Comparison of ENCODE assay signal across 14 mouse cellular contexts in the genomic region with DNA sequence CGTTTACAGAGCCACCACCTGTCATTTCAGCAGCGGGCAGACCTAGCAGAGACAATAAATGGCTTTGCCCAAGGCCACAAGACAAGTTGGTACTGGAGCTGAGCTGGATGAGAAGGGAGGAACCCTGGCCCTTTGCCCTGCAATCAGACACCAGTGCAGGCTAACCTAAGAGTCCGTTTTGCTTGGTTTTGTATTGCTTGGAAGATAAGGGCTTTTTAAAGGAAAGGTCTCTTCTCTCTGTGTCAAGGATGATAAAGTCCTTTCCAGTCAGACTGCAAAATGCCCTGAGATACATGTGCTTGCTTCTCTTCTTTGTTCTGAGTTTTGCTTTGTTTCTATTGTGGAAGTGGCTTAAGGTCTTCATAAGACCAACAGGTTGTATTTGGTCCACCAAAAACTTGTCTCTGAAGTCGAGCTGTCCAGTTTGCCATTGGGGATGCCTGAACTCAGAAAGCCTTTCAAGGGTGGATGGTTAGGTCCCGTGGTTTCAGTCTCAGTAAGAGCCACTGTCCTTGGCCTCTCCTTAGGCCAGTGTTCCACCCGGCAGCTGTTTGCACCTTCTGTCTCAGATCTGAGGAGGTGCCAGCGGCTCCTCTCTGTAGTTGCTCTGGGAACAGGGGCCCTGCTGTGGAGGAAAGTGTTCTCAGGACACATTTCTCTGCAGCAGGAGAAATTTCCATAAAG.
DNase-seq lines count a peak whose midpoint lies in the region; ATAC-seq and TF ChIP-seq lines count a peak whose summit lies in the region.
"Had no signal": no experiment of that assay in that cellular context is flagged by ENCODE, and none has a peak within 500 bp of the region (broad histone marks: within the 10 kb centered on the region; RNA-seq: fewer than 3 reads in every experiment).

No protein-coding gene starts in this region.

- H3K4me3 ChIP-seq in kidney, postnatal 0 days (replicated peaks; ENCODE audit: low read depth, low read length): no peak overlapping the region
- H3K4me3 ChIP-seq in liver, postnatal 0 days (ENCODE audit: low read depth, low read length): no peak overlapping the region
- no peak overlapping the region for H3K4me3 ChIP-seq in forebrain, embryonic 16.5 days (replicated peaks; ENCODE audit: low read length)
- H3K4me3 ChIP-seq in midbrain, embryonic 14.5 days (replicated peaks; ENCODE audit: low read depth, low read length): no peak overlapping the region
- H3K4me3 ChIP-seq: erythroblast, embryonic 14.5 days; stomach, embryonic 15.5 days had no signal

- H3K4me1 ChIP-seq in kidney, postnatal 0 days (replicated peaks; ENCODE audit: insufficient read depth, low read length): no peaks in the 10 kb centered on the region
- H3K4me1 ChIP-seq in liver, postnatal 0 days (ENCODE audit: insufficient read depth): no peaks in the 10 kb centered on the region
- no peaks in the 10 kb centered on the region for H3K4me1 ChIP-seq in forebrain, embryonic 16.5 days (replicated peaks; ENCODE audit: control insufficient read depth, insufficient read depth, low read length)
- no peaks in the 10 kb centered on the region for H3K4me1 ChIP-seq in midbrain, embryonic 14.5 days (ENCODE audit: control insufficient read depth, insufficient read depth, low read length)
- H3K4me1 ChIP-seq: stomach, embryonic 15.5 days had no signal

- TF ChIP-seq EP300 in liver, postnatal 0 days (IDR thresholded peaks at IDR 0.05; ENCODE audit: low read depth): peak; percentile 77

- WGBS in kidney, postnatal 0 days: 25% methylated on average over 7 of the region's 7 CpGs
- WGBS in liver, postnatal 0 days (ENCODE audit: insufficient replicate concordance): 39% methylated on average over 7 of the region's 7 CpGs
- 66% methylated on average over 7 of the region's 7 CpGs for WGBS in forebrain, embryonic 16.5 days
- WGBS in midbrain, embryonic 14.5 days: 81% methylated on average over 7 of the region's 7 CpGs

- H3K9me3 ChIP-seq in kidney, postnatal 0 days (replicated peaks; ENCODE audit: low read length): no peaks in the 10 kb centered on the region
- no peaks in the 10 kb centered on the region for H3K9me3 ChIP-seq in liver, postnatal 0 days (ENCODE audit: low read length)
- 0 out of 2 replicates have a peak, but pooled peaks cover 2% of the 10 kb centered on the region for H3K9me3 ChIP-seq in forebrain, embryonic 16.5 days (ENCODE audit: control insufficient read depth, low read length)
- no peaks in the 10 kb centered on the region for H3K9me3 ChIP-seq in midbrain, embryonic 14.5 days (ENCODE audit: control insufficient read depth, low read length)
- H3K9me3 ChIP-seq: stomach, embryonic 15.5 days had no signal

- no peak overlapping the region for H3K9ac ChIP-seq in kidney, postnatal 0 days (ENCODE audit: low read depth, low read length)
- no peak overlapping the region for H3K9ac ChIP-seq in liver, postnatal 0 days (replicated peaks)
- H3K9ac ChIP-seq in forebrain, embryonic 16.5 days (replicated peaks; ENCODE audit: low read depth, low read length): no peak overlapping the region
- no peak overlapping the region for H3K9ac ChIP-seq in midbrain, embryonic 14.5 days (replicated peaks; ENCODE audit: low read length)
- H3K9ac ChIP-seq: stomach, embryonic 15.5 days had no signal

- no peak overlapping the region for H3K4me2 ChIP-seq in kidney, postnatal 0 days (ENCODE audit: low read length)
- no peak overlapping the region for H3K4me2 ChIP-seq in liver, postnatal 0 days (ENCODE audit: low read depth, low read length)
- no peak overlapping the region for H3K4me2 ChIP-seq in forebrain, embryonic 16.5 days (ENCODE audit: low read length)
- H3K4me2 ChIP-seq in midbrain, embryonic 14.5 days (ENCODE audit: low read length): no peak overlapping the region
- H3K4me2 ChIP-seq: stomach, embryonic 15.5 days had no signal

- no peak overlapping the region for H3K27ac ChIP-seq in kidney, postnatal 0 days
- no peak overlapping the region for H3K27ac ChIP-seq in liver, postnatal 0 days (ENCODE audit: low read depth)
- H3K27ac ChIP-seq in forebrain, embryonic 16.5 days (ENCODE audit: low read length): no peak overlapping the region
- no peak overlapping the region for H3K27ac ChIP-seq in midbrain, embryonic 14.5 days (replicated peaks; ENCODE audit: low read depth, low read length)
- H3K27ac ChIP-seq: stomach, embryonic 15.5 days had no signal

- H3K27me3 ChIP-seq in kidney, postnatal 0 days (ENCODE audit: insufficient read depth, low read length): no peaks in the 10 kb centered on the region
- no peaks in the 10 kb centered on the region for H3K27me3 ChIP-seq in liver, postnatal 0 days (ENCODE audit: insufficient read depth, low read length)
- H3K27me3 ChIP-seq in forebrain, embryonic 16.5 days (replicated peaks; ENCODE audit: control insufficient read depth, insufficient read depth, low read length): no peaks in the 10 kb centered on the region
- no peaks in the 10 kb centered on the region for H3K27me3 ChIP-seq in midbrain, embryonic 14.5 days (ENCODE audit: control insufficient read depth, insufficient read depth, low read length)
- H3K27me3 ChIP-seq: stomach, embryonic 15.5 days had no signal

- no peak for TF ChIP-seq CTCF in kidney, postnatal 0 days (IDR thresholded peaks at IDR 0.05; ENCODE audit: low read depth)
- no peak for TF ChIP-seq CTCF in liver, postnatal 0 days (IDR thresholded peaks at IDR 0.05; ENCODE audit: low read depth)

- peak; percentile 57 for DNase-seq in kidney, postnatal 0 days (ENCODE audit: low spot score)
- DNase-seq in kidney, postnatal 36 days: no peak
- DNase-seq in adrenal gland, adult 8-10 months: peak; percentile 61
- DNase-seq in liver, postnatal 0 days: no peak
- DNase-seq in midbrain, embryonic 14.5 days: no peak
- DNase-seq: cerebellum, adult 8-10 months; gastrocnemius, postnatal 10 days; kidney, postnatal 4 days; lung, postnatal 4 days; right cerebral cortex, adult 18-20 months had no signal

- H3K36me3 ChIP-seq in kidney, postnatal 0 days (ENCODE audit: insufficient read depth, low read length): no peaks in the 10 kb centered on the region
- H3K36me3 ChIP-seq in liver, postnatal 0 days (replicated peaks; ENCODE audit: insufficient read depth, low read length): no peaks in the 10 kb centered on the region
- no peaks in the 10 kb centered on the region for H3K36me3 ChIP-seq in forebrain, embryonic 16.5 days (ENCODE audit: control insufficient read depth, insufficient read depth)
- no peaks in the 10 kb centered on the region for H3K36me3 ChIP-seq in midbrain, embryonic 14.5 days (ENCODE audit: control insufficient read depth, insufficient read depth, low read length)
- H3K36me3 ChIP-seq: stomach, embryonic 15.5 days had no signal

- no peak for ATAC-seq in kidney, postnatal 0 days (replicated peaks; ENCODE audit: low FRiP score, low read depth)
- ATAC-seq in common myeloid progenitor, adult 5-6 weeks (replicated peaks; ENCODE audit: low read depth, poor library complexity, severe bottlenecking): peak; percentile 86
- peak; percentile 47; the same call in 1 of the 2 replicates for ATAC-seq in liver, postnatal 0 days
- no peak for ATAC-seq in forebrain, embryonic 16.5 days
- ATAC-seq in midbrain, embryonic 14.5 days (ENCODE audit: low FRiP score, low TSS enrichment): no peak

Comparison
In these comparisons a context has a peak if more than half of its experiments do, and no peak if none do; other contexts are left out.
1. DNase-seq: peak in kidney, postnatal 0 days (single experiment) and adrenal gland, adult 8-10 months (single experiment); none in kidney, postnatal 36 days (0 of 2), liver, postnatal 0 days (single experiment) and midbrain, embryonic 14.5 days (single experiment).
2. ATAC-seq: peak in common myeloid progenitor, adult 5-6 weeks (single experiment) and liver, postnatal 0 days (single experiment); none in kidney, postnatal 0 days (single experiment), forebrain, embryonic 16.5 days (single experiment) and midbrain, embryonic 14.5 days (single experiment).